Mouse (Mus musculus) heart, postnatal 0 days (tissue): ENCODE data around the gene Mafk. TPM values are rescaled to one million over a fixed set of nuclear protein-coding genes. Genes with fewer than 3 reads are reported as not detected.

ENCODE experiments used
- ATAC-seq: fragments of 200-750 bp; cut with Nextera tagmentation; 2 replicates; pipeline ENCODE4 v1.8.0; 2017; ENCODE audit warnings: low read depth, moderate number of reproducible peaks, moderate library complexity; ENCODE audit not compliant: insufficient read depth
- DNase-seq: peaks from one replicate; pipeline ENCODE4 v3.0.0-alpha.2; 2016; ENCODE audit warnings: low spot score
- H3K27ac ChIP-seq: fragments of 300-500 bp; sonication (generic); 2 replicates; pipeline ENCODE4 v1.5.1; 2014; ENCODE audit warnings: low read depth, mild to moderate bottlenecking
- H3K27me3 ChIP-seq: fragments of 300-500 bp; sonication (generic); 2 replicates; pipeline ENCODE4 v1.6.1; 2014; ENCODE audit warnings: low read length, mixed read lengths; ENCODE audit not compliant: control insufficient read depth, insufficient read depth
- H3K36me3 ChIP-seq: fragments of 300-500 bp; sonication (generic); replicated peaks from 2 replicates; pipeline ENCODE4 v1.6.1; 2014; ENCODE audit warnings: low read length, mixed read lengths; ENCODE audit not compliant: control insufficient read depth, insufficient read depth
- H3K4me1 ChIP-seq: fragments of 300-500 bp; sonication (generic); 2 replicates; pipeline ENCODE4 v1.6.1; 2014; ENCODE audit warnings: antibody characterized with exemption; ENCODE audit not compliant: control insufficient read depth, insufficient read depth
- H3K4me2 ChIP-seq: fragments of 300-500 bp; sonication (generic); 2 replicates; pipeline ENCODE4 v1.6.1; 2014; ENCODE audit warnings: low read depth, mild to moderate bottlenecking, low read length, moderate library complexity
- H3K4me3 ChIP-seq: fragments of 300-500 bp; sonication (generic); 2 replicates; pipeline ENCODE4 v1.5.1; 2014; ENCODE audit warnings: low read depth, low read length
- H3K9ac ChIP-seq: fragments of 300-500 bp; sonication (generic); replicated peaks from 2 replicates; pipeline ENCODE4 v1.6.1; 2014; ENCODE audit warnings: low read depth, low read length, mixed read lengths
- H3K9me3 ChIP-seq: fragments of 300-500 bp; sonication (generic); replicated peaks from 2 replicates; pipeline ENCODE4 v1.6.1; 2016; ENCODE audit warnings: low read length; ENCODE audit not compliant: control insufficient read depth
- CTCF ChIP-seq: IDR thresholded peaks from 2 replicates; pipeline ENCODE4 v1.5.1; 2016; ENCODE audit warnings: antibody characterized with exemption, control low read depth, low read depth
- EP300 ChIP-seq: IDR thresholded peaks from 2 replicates; pipeline ENCODE4 v1.6.1; 2016; ENCODE audit warnings: antibody characterized with exemption, low read depth
- WGBS: fragments of 180-500 bp; shearing (Covaris S2); extraction: QIAGEN DNeasy Blood & Tissue Kit; methylation state at CpG from one replicate; pipeline ENCODE4 v1.1.7; 2014; 5-methylcytosine and 5-hydroxymethylcytosine counted together
- polyA plus RNA-seq: library from polyadenylated mRNA; unstranded; fragments of >200 nt; fragmentation: Nextera tagmentation; extraction: Ambion mirVana; gene quantifications from 2 replicates; pipeline ENCODE4 v1.2.1, GENCODE M21; 2015
- total RNA-seq: library from RNA; depleted of rRNA; stranded (reverse); fragments of >200 nt; gene quantifications from 2 replicates; pipeline ENCODE4 v1.2.3, GENCODE M21; 2014; ENCODE audit warnings: low replicate concordance

The Mafk gene
- total and polyA plus RNA-seq, 2 experiments from 2014 or later: 16.7 to 41.2 TPM

- Histone ChIP-seq H3K36me3 (no peaks in the 10 kb centered on the region; the same call in 1 of the 2 replicates), H3K27ac (peak overlapping the region; percentile 97), H3K4me2 (peak overlapping the region; percentile 100), H3K27me3 (no peaks in the 10 kb centered on the region), H3K4me3 (peak overlapping the region; percentile 87), H3K4me1 (peaks cover 56% of the 10 kb centered on the region), H3K9ac (peak overlapping the region; percentile 88), H3K9me3 (no peaks in the 10 kb centered on the region)
- ATAC-seq: no peak
- no peak for TF ChIP-seq EP300
- DNase-seq: no peak
- 3% methylated on average over 3 of the region's 3 CpGs for WGBS
Observed at GRCm38 (mm10) chr5:139792966-139793337, 1.6 kb downstream of the Mafk start.

GRCm38 (mm10) chr5:139793338-139794089 is 2.2 kb downstream of the Mafk start:
- Histone ChIP-seq H3K4me3 (peak overlapping the region; percentile 87), H3K4me1 (peaks cover 62% of the 10 kb centered on the region), H3K9ac (peak overlapping the region; percentile 88), H3K27ac (peak overlapping the region; percentile 97), H3K9me3 (no peaks in the 10 kb centered on the region), H3K36me3 (no peaks in the 10 kb centered on the region; the same call in 1 of the 2 replicates), H3K27me3 (no peaks in the 10 kb centered on the region), H3K4me2 (peak overlapping the region; percentile 100)
- no peak for TF ChIP-seq EP300
- TF ChIP-seq CTCF: no peak
- DNase-seq (peak; percentile 83), ATAC-seq (no peak)
- WGBS: 11% methylated on average over 11 of the region's 11 CpGs

GRCm38 (mm10) chr5:139794137-139794536 is 2.8 kb downstream of the Mafk start:
- H3K4me2 ChIP-seq: peak overlapping the region; percentile 100
- TF ChIP-seq EP300 (no peak), CTCF (no peak)
- no peaks in the 10 kb centered on the region for H3K27me3 ChIP-seq
- peak overlapping the region; percentile 87 for H3K4me3 ChIP-seq
- no peaks in the 10 kb centered on the region for H3K9me3 ChIP-seq
- peak overlapping the region; percentile 88; the same call in 1 of the 2 replicates for H3K9ac ChIP-seq
- 76% methylated on average over 5 of the region's 5 CpGs for WGBS
- H3K27ac ChIP-seq: peak overlapping the region; percentile 97
- DNase-seq (no peak), ATAC-seq (no peak)
- H3K36me3 ChIP-seq: peaks cover 2% of the 10 kb centered on the region
- peaks cover 63% of the 10 kb centered on the region for H3K4me1 ChIP-seq

- DNase-seq (peak; percentile 60), ATAC-seq (0 out of 2 replicates have a peak, but pooled peaks have one; percentile 3)
- Histone ChIP-seq H3K36me3 (peaks cover 10% of the 10 kb centered on the region), H3K27me3 (no peaks in the 10 kb centered on the region), H3K9ac (no peak overlapping the region; the same call in none of the 2 replicates), H3K4me1 (peaks cover 63% of the 10 kb centered on the region), H3K9me3 (no peaks in the 10 kb centered on the region), H3K27ac (peak overlapping the region; percentile 97), H3K4me3 (no peak overlapping the region), H3K4me2 (peak overlapping the region; percentile 100; the same call in 1 of the 2 replicates)
- TF ChIP-seq CTCF: no peak
- no peak for TF ChIP-seq EP300
- WGBS: 18% methylated on average over 10 of the region's 10 CpGs
Observed at GRCm38 (mm10) chr5:139794938-139795337, 3.6 kb downstream of the Mafk start.

GRCm38 (mm10) chr5:139796001-139796620 is 4.8 kb downstream of the Mafk start:
- Histone ChIP-seq H3K4me2 (peak overlapping the region; percentile 66), H3K9ac (peak overlapping the region; percentile 64), H3K27me3 (no peaks in the 10 kb centered on the region), H3K9me3 (no peaks in the 10 kb centered on the region), H3K4me1 (peaks cover 63% of the 10 kb centered on the region), H3K4me3 (peak overlapping the region; percentile 33; the same call in 1 of the 2 replicates), H3K27ac (peak overlapping the region; percentile 97), H3K36me3 (peaks cover 21% of the 10 kb centered on the region)
- TF ChIP-seq CTCF (no peak), EP300 (no peak)
- no peak for DNase-seq
- ATAC-seq: no peak
- WGBS: 66% methylated on average over 9 of the region's 9 CpGs
